Mouse (Mus musculus) kidney, adult 9 months (tissue): ENCODE data around the gene Fcnb.
A peak's percentile ranks its signal among the peaks of the same experiment; 100 is the strongest.

Source experiments
- DNase-seq: peaks from one replicate; pipeline ENCODE4 v3.0.0; 2022

The Fcnb gene

DNA sequence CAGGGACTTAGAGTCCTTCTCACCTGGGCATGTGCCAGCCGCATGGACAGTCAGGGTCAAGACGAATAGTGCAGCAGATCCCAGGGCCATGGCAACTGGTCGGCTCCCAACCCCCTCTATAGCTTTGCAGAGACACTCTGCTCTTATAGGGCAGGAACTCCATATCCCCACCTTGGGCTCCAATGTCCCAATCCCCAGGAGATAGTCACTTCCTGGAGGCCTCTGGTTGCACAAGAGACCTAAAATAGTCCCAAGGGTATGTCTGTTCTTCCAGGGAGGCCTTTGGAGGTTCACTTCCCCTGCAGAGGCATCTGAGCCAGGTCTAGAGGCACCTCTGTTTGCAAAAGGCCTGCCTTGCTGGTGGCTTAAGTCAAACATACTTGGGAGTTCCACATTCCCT, at the start of gene Fcnb:
Fcnb (minus strand) TSS at position 118 of the 400 bp plus-strand sequence.
- DNase-seq: no peak

- DNase-seq: no peak
Measured at GRCm38 (mm10) chr2:28133833-28134232, 49.1 kb upstream of the Fcnb start.

DNA sequence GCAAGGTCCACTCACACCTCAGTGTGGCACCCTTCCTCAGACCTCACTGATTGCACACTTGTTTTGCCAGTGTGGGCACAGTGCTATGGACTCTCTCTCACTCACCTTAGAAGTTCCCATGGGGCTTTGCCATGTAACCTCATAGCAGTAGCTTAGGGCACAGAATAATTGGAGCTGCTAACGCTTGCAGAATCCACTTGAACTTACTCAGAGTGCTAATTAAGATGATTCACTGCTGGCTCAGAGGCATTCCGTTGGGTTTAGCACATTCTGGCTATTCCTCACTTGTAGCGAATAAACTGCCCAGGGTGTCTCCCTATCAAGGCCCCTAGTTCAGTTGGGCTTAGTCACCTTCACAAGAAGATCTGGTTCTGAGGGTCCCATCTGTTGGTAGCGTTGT, 47.4 kb upstream of the Fcnb start:
- DNase-seq: no peak

GRCm38 (mm10) chr2:28126763-28127438, 42.2 kb upstream of the Fcnb start:
- DNase-seq: peak; percentile 32

DNA sequence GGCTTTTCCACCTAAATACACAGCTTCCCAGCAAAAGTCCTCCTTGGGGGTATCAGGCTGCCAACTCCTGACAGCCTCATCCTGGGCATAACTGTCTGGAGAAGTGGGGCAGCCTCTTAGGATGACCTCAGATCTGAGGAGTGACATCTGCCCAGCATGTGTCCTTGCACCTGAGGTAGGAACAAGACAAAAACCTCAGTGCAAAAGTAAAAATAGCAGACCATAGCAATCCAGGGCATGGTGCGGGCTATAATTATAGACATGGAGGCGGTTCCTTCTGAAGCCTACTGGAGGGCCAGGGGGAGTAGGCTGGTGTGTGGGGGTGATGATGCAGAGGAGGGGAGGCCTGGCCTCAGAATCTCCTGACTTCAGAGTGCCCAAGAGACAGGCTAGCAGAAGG, 39.2 kb upstream of the Fcnb start:
- no peak for DNase-seq

DNA sequence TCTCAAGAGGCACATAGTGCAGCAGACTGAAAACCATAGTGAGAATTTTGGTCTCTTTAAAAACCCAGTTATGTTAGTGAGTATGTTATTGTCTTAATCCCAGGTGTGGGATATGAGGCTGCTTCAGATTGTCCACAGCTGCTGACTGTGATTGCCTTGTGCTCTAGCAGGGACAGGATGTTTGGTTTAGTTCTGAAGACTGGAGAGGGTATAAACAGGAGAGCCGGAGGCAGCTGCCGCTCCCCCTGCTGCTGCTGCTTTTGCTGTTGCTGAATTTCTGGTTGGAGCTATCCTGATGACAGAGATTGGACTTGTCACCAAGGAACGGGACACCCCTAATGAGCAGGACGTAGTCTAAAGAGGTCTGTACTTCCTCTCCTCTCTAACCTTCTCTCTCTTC, 36.6 kb upstream of the Fcnb start:
- DNase-seq: no peak

- DNase-seq: no peak
Measured at GRCm38 (mm10) chr2:28120342-28120741, 35.7 kb upstream of the Fcnb start.

DNA sequence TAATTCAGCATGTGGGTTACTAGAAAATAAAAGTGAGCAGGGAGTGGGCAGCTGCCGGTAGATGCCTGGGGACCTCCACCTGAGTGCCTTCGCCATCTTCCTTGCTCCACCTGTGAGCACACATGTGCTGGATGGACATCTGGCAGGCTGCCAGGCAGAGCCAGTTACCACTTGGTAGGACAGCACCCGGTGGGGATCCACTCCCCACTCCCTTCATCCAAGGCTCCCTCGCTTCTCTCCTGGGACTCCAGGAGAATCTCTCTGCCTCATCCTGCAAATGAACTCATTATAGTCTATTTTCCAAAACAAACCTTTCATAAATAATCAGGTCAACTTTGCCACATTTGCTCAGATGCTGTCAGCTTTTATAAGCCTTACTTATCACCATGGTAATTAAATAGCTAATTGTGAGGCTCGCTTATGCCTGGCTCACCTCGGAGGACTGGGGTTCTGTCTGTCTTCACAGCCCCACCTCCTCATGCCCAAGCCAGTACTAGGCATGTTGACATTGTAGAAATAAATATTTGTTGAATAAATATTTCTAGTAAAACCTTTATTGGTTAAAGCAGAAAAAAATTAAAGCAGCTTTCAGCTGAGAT, 33.9 kb upstream of the Fcnb start:
- no peak for DNase-seq

DNA sequence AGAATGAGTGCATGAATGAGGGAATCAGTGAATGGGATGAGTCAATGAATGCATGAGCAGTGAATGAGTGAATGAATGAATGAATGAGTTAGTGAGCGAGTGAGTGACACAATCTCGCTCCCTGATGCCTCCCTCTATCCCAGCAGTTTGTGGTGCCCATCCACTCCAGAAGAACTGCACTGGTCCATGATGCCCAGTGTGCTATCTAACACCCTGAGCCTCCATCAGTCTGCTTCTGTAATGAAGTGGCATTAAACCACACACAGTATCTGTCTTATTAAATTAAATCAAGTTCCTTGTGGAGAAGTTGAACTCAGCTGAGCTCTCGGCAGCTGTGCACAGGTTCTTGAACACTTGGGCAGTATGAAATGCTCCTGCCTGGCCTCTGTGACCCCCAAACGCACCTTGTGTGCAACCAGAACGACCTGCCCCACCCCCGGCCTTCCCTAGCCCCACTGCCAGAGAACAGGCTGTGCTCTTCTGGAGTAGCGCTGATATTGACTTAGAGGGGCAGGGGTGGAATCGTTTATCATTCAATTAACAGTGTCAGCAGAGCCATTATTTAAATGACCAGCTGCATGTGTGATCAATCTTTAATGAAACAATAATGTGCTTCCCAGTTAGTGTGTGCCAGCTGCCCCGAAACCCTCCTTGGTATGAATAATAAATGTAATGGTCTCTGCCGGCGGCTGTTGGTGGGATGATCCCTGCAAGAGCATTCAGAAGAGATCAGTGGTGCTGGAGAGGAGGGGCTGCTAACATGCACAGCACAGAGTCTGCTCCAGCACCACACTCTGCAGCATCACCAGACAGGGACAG, 33.0 kb upstream of the Fcnb start:
- no peak for DNase-seq

DNA sequence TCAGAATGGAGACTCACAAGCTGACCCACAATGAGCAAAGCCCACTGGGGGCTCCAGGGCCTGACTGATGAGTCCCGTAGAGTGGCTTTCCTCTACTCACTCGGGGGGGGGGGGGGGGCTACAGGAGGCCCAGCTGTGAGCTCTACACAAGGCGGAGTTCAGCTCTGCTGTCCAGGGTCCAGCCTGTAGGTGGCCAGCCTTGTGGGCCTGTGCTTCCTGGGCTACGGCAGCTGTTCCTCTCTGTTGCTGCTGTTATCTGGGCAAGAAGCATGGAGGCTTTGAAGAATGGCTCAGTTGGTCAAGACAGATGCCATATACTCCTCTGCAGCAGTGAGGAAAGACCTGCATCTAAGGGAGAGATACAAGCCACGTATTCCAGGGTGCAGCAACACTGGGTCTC, 24.1 kb upstream of the Fcnb start:
- no peak for DNase-seq

DNA sequence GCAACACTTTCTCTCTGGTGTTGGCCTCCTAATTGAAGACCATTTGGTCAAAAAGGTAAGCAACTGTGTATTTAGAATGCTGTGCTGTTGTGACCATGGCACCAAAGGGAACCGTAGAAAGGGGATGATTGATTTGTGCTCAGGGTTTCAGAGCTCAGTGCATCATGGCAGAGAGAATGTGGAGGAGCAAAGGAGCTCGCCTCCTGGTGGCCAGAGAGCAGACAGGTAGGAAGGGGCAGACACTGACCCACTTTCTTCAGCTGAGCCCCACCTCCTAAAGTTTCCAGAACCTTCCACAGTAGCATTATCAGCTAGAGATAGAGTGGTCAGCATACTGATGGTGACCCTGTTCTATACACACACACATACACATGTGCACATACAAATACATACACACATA, 21.3 kb upstream of the Fcnb start:
- DNase-seq: no peak

DNA sequence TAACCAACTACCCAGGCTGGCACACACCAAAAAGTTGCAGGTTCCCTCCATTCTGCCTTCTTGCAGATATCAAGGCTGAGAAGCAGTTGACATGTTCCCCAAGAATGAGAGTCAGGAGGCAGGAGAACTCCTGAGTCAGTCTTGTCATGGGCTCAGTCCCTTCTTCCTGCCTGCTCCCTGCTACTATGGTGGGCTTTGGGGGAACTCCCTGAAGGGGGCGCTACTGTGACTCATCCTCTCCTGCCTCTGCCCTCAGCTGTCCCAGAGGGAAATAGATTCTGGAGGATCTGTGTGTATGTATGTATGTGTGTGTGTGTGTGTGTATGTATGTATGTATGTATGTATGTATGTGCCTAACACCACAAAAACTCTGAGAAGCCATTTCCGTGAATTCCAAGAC, 19.0 kb upstream of the Fcnb start:
- DNase-seq: no peak

- DNase-seq: no peak
Measured at GRCm38 (mm10) chr2:28101892-28102291, 17.2 kb upstream of the Fcnb start.

- DNase-seq: no peak
Measured at GRCm38 (mm10) chr2:28100796-28101483, 16.3 kb upstream of the Fcnb start.

DNA sequence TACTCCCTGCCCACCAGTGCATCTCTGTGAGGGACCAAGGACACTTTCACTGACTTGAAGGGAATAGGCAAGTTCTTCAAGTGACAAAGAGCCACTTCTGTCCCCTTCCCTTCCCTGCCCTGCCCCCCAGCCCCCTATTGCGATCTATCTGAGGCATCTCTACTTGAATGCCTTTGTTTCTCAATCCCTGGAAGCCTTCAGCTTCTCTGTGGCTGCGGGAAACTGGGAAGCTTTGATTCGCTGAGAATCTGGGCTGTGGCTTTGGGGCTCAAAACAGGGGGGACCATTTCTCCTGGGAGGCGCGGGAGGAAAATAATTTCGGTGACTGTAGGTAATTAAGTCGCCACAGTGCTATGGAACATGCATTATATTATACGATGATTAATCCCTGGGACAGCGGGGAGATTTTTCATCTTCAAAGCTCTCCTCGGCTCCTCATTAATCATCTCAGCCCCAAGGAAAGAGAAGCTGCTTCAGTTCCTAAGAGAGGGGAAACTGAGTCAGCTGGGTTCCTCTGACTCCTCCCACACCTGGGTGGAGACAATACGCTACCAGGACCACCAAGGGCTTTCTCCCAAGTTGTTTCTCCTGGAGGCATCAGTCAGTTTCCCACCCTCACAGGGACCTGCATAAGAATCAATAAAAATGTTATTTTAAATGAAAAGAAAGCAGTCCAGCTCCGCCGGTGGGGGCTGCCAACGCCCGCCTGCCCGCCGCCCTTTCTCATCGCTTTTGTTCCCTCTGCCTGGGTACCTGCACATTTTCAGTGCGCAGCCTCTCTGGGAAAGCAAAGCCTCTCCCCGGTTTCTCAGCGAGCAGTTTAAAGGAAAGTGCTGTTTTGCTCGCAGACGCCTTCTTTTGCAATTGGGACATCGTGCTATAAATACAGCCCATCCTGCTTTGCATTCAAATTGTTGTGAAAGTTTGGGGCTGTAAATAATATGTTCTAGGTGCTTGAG, 14.1 kb upstream of the Fcnb start:
- no peak for DNase-seq

GRCm38 (mm10) chr2:28096751-28097309, 12.1 kb upstream of the Fcnb start:
- no peak for DNase-seq

- no peak for DNase-seq
Measured at GRCm38 (mm10) chr2:28092099-28092498, 7.4 kb upstream of the Fcnb start.

DNA sequence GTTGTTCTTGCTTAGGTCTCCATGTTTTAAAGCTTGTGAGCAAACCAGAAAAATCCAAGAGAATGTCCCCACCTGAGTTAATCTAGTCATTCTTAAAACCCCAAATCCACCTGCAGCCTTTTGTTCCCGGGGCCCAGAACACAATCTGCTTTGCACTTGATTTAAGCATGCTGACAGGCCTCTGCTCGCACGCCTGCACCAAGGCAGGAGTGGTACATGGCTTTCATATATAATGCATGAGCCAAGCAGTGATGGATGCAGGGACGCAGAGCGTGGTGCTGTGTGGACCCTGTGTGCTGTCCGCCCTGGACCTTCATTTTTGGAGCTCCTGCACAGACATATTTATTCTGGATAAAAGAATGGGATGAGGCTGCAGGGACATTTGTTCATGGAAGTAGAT, 6.4 kb upstream of the Fcnb start:
- no peak for DNase-seq

DNA sequence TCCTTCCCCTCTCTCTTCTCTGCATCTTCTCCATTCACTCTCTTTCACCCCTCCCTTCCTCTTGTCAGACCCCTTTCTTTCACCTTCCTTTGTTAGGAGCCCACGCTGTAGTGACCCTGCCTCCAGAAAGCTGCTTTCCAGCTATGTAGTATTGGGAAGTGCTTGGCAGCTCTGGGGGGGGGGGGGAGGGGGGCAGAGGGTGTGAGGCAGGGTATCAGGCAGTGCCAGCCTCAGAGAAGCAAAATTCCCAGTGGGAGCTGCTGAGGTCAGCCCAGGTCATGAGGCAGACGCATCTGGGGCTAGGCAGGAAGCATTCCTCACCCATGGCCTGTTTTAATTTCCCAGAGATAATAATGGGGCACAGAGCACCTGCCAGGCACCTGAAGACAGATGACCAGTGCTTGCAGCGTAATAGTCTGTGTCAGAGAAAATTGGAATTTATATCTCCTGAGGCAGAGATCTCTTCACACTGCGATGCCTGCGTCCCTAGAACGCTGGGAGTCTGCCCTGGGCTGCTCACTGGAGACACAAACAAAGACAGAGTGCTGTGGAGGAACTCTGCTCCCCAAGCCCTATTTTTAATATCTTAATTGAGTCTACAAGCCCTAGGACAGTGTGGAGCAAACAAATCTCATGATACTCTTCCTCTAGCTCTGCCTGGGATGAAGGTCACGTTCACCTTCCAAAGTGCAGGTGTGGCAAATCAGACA, 5.8 kb upstream of the Fcnb start:
- DNase-seq: no peak

DNA sequence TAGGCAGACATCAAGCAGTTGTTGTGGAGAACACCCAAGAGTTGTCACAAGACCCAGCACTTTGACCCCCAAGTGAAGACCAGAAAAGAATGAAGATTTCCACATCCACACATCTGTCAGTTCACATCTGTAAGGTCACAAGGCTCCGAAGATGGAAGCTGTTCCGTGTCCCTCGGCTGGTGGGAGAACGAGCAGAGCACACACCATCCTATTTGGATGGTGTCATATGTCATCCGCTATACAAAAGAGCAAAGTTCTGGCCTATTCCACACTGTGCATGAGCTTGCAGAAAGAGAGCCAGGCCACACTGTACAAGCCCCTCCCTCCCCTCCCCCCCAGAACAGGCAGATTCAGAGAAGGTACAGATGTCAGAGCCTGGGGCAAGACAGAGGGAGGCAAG, 4.4 kb upstream of the Fcnb start:
- DNase-seq: no peak

GRCm38 (mm10) chr2:28086112-28086511, 1.4 kb upstream of the Fcnb start:
- DNase-seq: no peak
